Mouse (Mus musculus): ENCODE data around the gene Adamtsl1. TPM values are rescaled to one million over a fixed set of nuclear protein-coding genes. Genes with fewer than 3 reads are reported as not detected.
A peak's percentile ranks its signal among the peaks of the same experiment; 100 is the strongest.

Gene Adamtsl1
- polyA plus RNA-seq, 1 experiment from 2014 or later = 10.2 TPM

DNA sequence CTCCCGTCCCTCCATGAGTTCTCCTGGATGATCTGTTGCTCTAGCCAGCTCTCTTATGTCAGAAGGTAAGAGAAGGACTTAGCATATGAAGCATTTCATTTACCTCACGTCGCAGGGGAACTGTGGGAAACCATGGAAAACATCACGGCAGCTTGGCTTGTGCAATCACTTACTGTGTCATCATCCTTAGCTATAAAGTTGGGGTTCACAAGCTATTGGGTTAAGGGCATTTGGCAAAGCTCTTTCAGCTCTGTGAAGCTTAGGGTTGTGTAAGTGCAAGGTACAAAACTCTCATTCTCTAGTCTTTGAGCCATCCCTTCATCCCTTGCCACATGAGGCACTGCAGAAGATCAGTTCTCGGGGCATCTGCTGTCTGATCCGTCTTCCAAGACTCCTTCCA is 787.5 kb downstream of the Adamtsl1 start:
- DNase-seq (ENCODE audit: low spot score) = no peak
- 86% methylated on average over 6 of the region's 6 CpGs for WGBS

DNA sequence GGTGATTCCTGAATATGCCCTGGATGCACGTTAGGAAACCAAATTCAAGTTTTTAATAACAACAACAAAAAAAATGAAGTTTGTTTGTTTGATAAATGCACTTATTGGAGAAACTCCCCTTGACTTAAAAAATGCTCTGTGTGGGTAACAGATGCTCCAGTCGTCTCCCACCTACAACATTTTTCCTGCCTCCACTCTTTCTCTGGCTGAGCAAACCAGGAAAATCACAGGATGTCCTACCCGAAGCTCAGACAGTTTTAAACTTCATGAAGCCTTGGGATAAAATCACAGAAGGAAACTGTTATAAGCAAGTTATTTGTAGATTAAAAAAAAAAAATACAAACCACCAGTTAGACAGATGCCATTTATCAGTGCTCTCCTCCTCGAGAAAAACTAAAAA is 788.1 kb downstream of the Adamtsl1 start:
- WGBS = 65% methylated on average over 4 of the region's 4 CpGs
- H3K36me3 ChIP-seq (ENCODE audit: insufficient read depth, low read length) = no peaks in the 10 kb centered on the region
- no peak overlapping the region for H3K27ac ChIP-seq
- H3K4me1 ChIP-seq (replicated peaks; ENCODE audit: insufficient read depth, low read length) = no peaks in the 10 kb centered on the region
- no peak for TF ChIP-seq CTCF (IDR thresholded peaks at IDR 0.05; ENCODE audit: low read depth)
- H3K9me3 ChIP-seq (replicated peaks; ENCODE audit: low read length) = no peaks in the 10 kb centered on the region
- H3K27me3 ChIP-seq (ENCODE audit: insufficient read depth, low read length) = no peaks in the 10 kb centered on the region
- DNase-seq (ENCODE audit: low spot score) (no peak), ATAC-seq (replicated peaks; ENCODE audit: low FRiP score, low read depth) (no peak)
- no peak overlapping the region for H3K4me2 ChIP-seq (ENCODE audit: low read length)
- no peak overlapping the region for H3K9ac ChIP-seq (ENCODE audit: low read depth, low read length)
- H3K4me3 ChIP-seq (replicated peaks; ENCODE audit: low read depth, low read length) = no peak overlapping the region

More for the DNA sequence above, 787.5 kb downstream of the Adamtsl1 start:
- Histone ChIP-seq H3K36me3 (ENCODE audit: insufficient read depth, low read length) (no peaks in the 10 kb centered on the region), H3K4me1 (replicated peaks; ENCODE audit: insufficient read depth, low read length) (no peaks in the 10 kb centered on the region), H3K4me3 (replicated peaks; ENCODE audit: low read depth, low read length) (no peak overlapping the region), H3K27me3 (ENCODE audit: insufficient read depth, low read length) (no peaks in the 10 kb centered on the region), H3K4me2 (ENCODE audit: low read length) (no peak overlapping the region), H3K9me3 (replicated peaks; ENCODE audit: low read length) (no peaks in the 10 kb centered on the region), H3K27ac (no peak overlapping the region), H3K9ac (ENCODE audit: low read depth, low read length) (no peak overlapping the region)
- no peak for TF ChIP-seq CTCF (IDR thresholded peaks at IDR 0.05; ENCODE audit: low read depth)
- ATAC-seq (replicated peaks; ENCODE audit: low FRiP score, low read depth) = no peak

DNA sequence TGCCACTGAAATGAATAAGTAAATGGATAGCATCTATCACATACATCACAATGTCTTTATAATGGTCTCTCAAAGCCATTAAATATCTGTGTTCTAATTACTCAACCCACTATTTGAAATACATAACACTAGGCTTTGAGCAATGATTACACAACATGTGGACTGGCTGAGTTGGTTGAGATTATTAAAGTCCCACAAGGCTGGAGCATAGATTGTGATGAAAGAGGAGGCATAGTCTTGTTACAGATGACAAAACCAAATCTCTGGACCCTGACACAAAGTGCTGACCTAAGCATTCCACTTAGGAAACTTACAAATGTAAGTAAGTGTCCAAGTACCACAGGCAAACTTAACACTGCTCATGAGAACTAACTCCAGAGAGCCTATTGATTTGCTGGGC is 792.8 kb downstream of the Adamtsl1 start:
- Histone ChIP-seq H3K36me3 (ENCODE audit: insufficient read depth, low read length) (no peaks in the 10 kb centered on the region), H3K9me3 (replicated peaks; ENCODE audit: low read length) (no peaks in the 10 kb centered on the region), H3K27ac (no peak overlapping the region), H3K27me3 (ENCODE audit: insufficient read depth, low read length) (no peaks in the 10 kb centered on the region), H3K4me2 (ENCODE audit: low read length) (no peak overlapping the region), H3K4me1 (replicated peaks; ENCODE audit: insufficient read depth, low read length) (no peaks in the 10 kb centered on the region), H3K4me3 (replicated peaks; ENCODE audit: low read depth, low read length) (no peak overlapping the region), H3K9ac (ENCODE audit: low read depth, low read length) (no peak overlapping the region)
- ATAC-seq (replicated peaks; ENCODE audit: low FRiP score, low read depth) = no peak
- TF ChIP-seq CTCF (IDR thresholded peaks at IDR 0.05; ENCODE audit: low read depth) = no peak
- DNase-seq (ENCODE audit: low spot score) = no peak

DNA sequence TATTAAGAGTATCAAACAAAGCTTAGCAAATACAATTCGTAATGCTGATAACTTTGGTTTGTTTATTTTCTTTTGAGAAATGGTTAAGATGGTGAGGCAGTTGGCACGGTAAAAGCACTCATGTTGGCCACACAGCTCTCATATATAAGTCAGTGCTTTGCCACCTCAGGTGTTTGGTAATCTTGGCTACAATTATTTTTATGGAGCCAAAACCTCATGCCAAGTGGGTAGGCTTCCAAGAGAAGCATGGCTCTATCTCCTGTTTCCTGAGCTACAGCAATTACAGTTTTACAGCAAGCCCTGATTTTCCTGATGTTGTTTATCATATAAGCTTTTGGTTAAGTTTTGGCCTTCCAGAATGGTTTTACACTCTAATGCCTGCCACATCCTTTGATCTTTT is 795.2 kb downstream of the Adamtsl1 start:
- H3K36me3 ChIP-seq (ENCODE audit: insufficient read depth, low read length) = no peaks in the 10 kb centered on the region
- no peaks in the 10 kb centered on the region for H3K27me3 ChIP-seq (ENCODE audit: insufficient read depth, low read length)
- DNase-seq (ENCODE audit: low spot score) (no peak), ATAC-seq (replicated peaks; ENCODE audit: low FRiP score, low read depth) (no peak)
- no peak overlapping the region for H3K4me3 ChIP-seq (replicated peaks; ENCODE audit: low read depth, low read length)
- no peak overlapping the region for H3K9ac ChIP-seq (ENCODE audit: low read depth, low read length)
- H3K9me3 ChIP-seq (replicated peaks; ENCODE audit: low read length) = no peaks in the 10 kb centered on the region
- H3K27ac ChIP-seq = no peak overlapping the region
- TF ChIP-seq CTCF (IDR thresholded peaks at IDR 0.05; ENCODE audit: low read depth) = no peak
- no peaks in the 10 kb centered on the region for H3K4me1 ChIP-seq (replicated peaks; ENCODE audit: insufficient read depth, low read length)
- WGBS = 87% methylated on average over 2 of the region's 2 CpGs
- no peak overlapping the region for H3K4me2 ChIP-seq (ENCODE audit: low read length)

DNA sequence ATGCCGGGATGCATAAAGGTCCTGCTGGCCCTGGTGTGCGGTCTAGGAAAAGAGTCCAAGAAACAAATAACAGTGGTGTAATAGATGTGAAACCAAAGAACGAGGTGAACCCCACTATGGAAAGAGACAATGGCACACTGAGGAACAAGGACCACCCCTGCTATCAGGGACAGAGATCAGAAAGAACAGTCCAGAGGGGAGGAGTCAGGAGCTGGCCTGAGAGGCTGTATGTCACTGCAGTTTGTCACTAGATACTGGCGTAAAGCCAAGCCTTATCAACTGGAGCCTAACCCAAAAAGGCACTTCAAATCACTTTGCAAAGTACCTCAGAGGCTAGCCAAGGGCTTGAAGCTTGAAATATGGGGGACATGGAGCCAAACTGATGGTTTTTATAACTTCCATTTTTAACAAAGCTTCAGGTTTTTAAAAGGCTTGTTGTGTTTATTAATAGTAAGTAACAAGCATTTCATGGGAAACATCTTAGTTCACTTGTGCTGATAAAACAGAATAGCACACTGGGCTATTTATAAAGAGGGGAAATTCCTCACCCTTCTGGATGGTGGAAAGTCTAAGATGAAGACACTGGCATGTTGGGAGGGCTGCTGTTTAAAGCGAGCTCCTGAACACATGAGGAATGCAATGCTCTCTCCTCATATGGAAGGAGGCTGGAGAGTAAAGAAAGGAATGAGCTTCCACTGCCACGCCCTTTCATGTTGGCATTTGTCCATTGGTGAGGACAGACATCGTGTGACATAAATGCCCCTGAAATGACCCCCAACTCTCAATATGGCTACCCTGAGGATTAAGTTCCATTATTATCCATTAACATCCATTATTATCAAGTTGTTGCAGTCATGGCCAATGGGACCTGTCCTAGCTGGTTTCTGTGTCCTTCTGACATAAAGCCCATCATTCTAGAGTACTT is 797.1 kb downstream of the Adamtsl1 start:
- Histone ChIP-seq H3K4me3 (replicated peaks; ENCODE audit: low read depth, low read length) (no peak overlapping the region), H3K4me2 (ENCODE audit: low read length) (no peak overlapping the region), H3K27ac (peak overlapping the region; percentile 11; the same call in 1 of the 2 replicates), H3K36me3 (ENCODE audit: insufficient read depth, low read length) (no peaks in the 10 kb centered on the region), H3K9ac (ENCODE audit: low read depth, low read length) (no peak overlapping the region), H3K9me3 (replicated peaks; ENCODE audit: low read length) (no peaks in the 10 kb centered on the region), H3K4me1 (replicated peaks; ENCODE audit: insufficient read depth, low read length) (no peaks in the 10 kb centered on the region), H3K27me3 (ENCODE audit: insufficient read depth, low read length) (no peaks in the 10 kb centered on the region)
- ATAC-seq (replicated peaks; ENCODE audit: low FRiP score, low read depth) (no peak), DNase-seq (ENCODE audit: low spot score) (peak; percentile 65)
- WGBS = 63% methylated on average over 7 of the region's 7 CpGs
- no peak for TF ChIP-seq CTCF (IDR thresholded peaks at IDR 0.05; ENCODE audit: low read depth)

DNA sequence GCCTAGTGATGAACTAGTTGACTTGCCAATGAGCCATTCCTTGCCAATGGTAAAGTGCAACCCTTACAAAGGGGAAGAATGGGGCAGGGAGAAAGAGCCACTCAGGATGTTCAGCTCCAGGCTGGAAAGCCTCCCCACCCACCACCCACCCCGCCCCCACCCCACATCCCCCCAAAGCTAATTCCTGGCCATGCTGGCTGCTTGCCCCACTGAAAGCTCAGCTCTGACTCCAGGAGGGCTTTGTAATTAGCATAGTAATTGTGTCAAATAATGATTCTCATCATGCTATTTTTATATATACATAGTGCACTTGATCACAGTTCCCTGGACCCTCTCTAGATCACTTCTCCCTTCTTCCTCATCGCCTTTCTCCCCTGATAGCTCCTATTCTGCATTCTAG is 798.4 kb downstream of the Adamtsl1 start:
- DNase-seq (ENCODE audit: low spot score) (no peak), ATAC-seq (replicated peaks; ENCODE audit: low FRiP score, low read depth) (no peak)
- H3K9me3 ChIP-seq (replicated peaks; ENCODE audit: low read length) = no peaks in the 10 kb centered on the region
- no peak overlapping the region for H3K9ac ChIP-seq (ENCODE audit: low read depth, low read length)
- no peak overlapping the region for H3K4me3 ChIP-seq (replicated peaks; ENCODE audit: low read depth, low read length)
- no peaks in the 10 kb centered on the region for H3K36me3 ChIP-seq (ENCODE audit: insufficient read depth, low read length)
- no peak overlapping the region for H3K27ac ChIP-seq
- WGBS = 87% methylated on average over 2 of the region's 2 CpGs
- TF ChIP-seq CTCF (IDR thresholded peaks at IDR 0.05; ENCODE audit: low read depth) = no peak
- no peaks in the 10 kb centered on the region for H3K27me3 ChIP-seq (ENCODE audit: insufficient read depth, low read length)
- H3K4me1 ChIP-seq (replicated peaks; ENCODE audit: insufficient read depth, low read length) = no peaks in the 10 kb centered on the region
- H3K4me2 ChIP-seq (ENCODE audit: low read length) = no peak overlapping the region
